Mouse (Mus musculus) midbrain, embryonic 14.5 days (tissue): ENCODE results near the gene Cdhr2. TPM values are rescaled to one million over a fixed set of nuclear protein-coding genes. Genes with fewer than 3 reads are reported as not detected.

Source experiments
- ATAC-seq: fragments of 200-750 bp; cut with Nextera tagmentation; 2 replicates; pipeline ENCODE4 v1.8.0; 2017; ENCODE audit warnings: moderate number of reproducible peaks, moderate library complexity; ENCODE audit not compliant: low FRiP score, low TSS enrichment
- DNase-seq: peaks from one replicate; pipeline ENCODE4 v3.0.0-alpha.2; 2015
- H3K27ac ChIP-seq: fragments of 300-500 bp; sonication (generic); replicated peaks from 2 replicates; pipeline ENCODE4 v1.5.1; 2014; ENCODE audit warnings: mild to moderate bottlenecking, low read depth, low read length, moderate library complexity
- H3K27me3 ChIP-seq: fragments of 300-500 bp; sonication (generic); 2 replicates; pipeline ENCODE4 v1.6.1; 2014; ENCODE audit warnings: low read length, control low read depth, mixed read lengths; ENCODE audit not compliant: control insufficient read depth, insufficient read depth
- H3K36me3 ChIP-seq: fragments of 300-500 bp; sonication (generic); 2 replicates; pipeline ENCODE4 v1.6.1; 2014; ENCODE audit warnings: low read length, control low read depth; ENCODE audit not compliant: control insufficient read depth, insufficient read depth
- H3K4me1 ChIP-seq: fragments of 300-500 bp; sonication (generic); 2 replicates; pipeline ENCODE4 v1.6.1; 2014; ENCODE audit warnings: mild to moderate bottlenecking, antibody characterized with exemption, low read length, control low read depth; ENCODE audit not compliant: control insufficient read depth, insufficient read depth
- H3K4me2 ChIP-seq: fragments of 300-500 bp; sonication (generic); 2 replicates; pipeline ENCODE4 v1.6.1; 2014; ENCODE audit warnings: mild to moderate bottlenecking, low read length, moderate library complexity
- H3K4me3 ChIP-seq: fragments of 300-500 bp; sonication (generic); replicated peaks from 2 replicates; pipeline ENCODE4 v1.5.1; 2014; ENCODE audit warnings: low read depth, low read length
- H3K9ac ChIP-seq: fragments of 300-500 bp; sonication (generic); replicated peaks from 2 replicates; pipeline ENCODE4 v1.6.1; 2014; ENCODE audit warnings: mild to moderate bottlenecking, low read length, moderate library complexity
- H3K9me3 ChIP-seq: fragments of 300-500 bp; sonication (generic); 2 replicates; pipeline ENCODE4 v1.6.1; 2016; ENCODE audit warnings: low read length, control low read depth, mixed read lengths; ENCODE audit not compliant: control insufficient read depth
- WGBS: fragments of 180-500 bp; shearing (Covaris S2); extraction: QIAGEN DNeasy Blood & Tissue Kit; methylation state at CpG from one replicate; pipeline ENCODE4 v1.1.7; 2014; 5-methylcytosine and 5-hydroxymethylcytosine counted together
- polyA plus RNA-seq: library from polyadenylated mRNA; unstranded; fragments of >200 nt; fragmentation: Nextera tagmentation; extraction: Ambion mirVana; gene quantifications from 2 replicates; pipeline ENCODE4 v1.2.1, GENCODE M21; 2014

Cdhr2 gene
- polyA plus RNA-seq, 1 experiment from 2014 or later, result 0.22 TPM

- Histone ChIP-seq H3K4me1 (peaks cover 47% of the 10 kb centered on the region), H3K4me3 (no peak overlapping the region), H3K36me3 (no peaks in the 10 kb centered on the region), H3K27ac (no peak overlapping the region), H3K4me2 (no peak overlapping the region; the same call in 1 of the 2 replicates), H3K27me3 (0 out of 2 replicates have a peak, but pooled peaks cover 8% of the 10 kb centered on the region), H3K9me3 (no peaks in the 10 kb centered on the region), H3K9ac (no peak overlapping the region)
- DNase-seq (peak; percentile 46), ATAC-seq (no peak)
- WGBS, result 7% methylated on average over 8 of the region's 8 CpGs
Observed at GRCm38 (mm10) chr13:54750699-54751098, 49.4 kb downstream of the Cdhr2 start.

GRCm38 (mm10) chr13:54752656-54753055 is 51.4 kb downstream of the Cdhr2 start:
- no peak for DNase-seq
- WGBS, result 64% methylated on average over 10 of the region's 10 CpGs
- no peak overlapping the region for H3K27ac ChIP-seq
- H3K4me2 ChIP-seq, result no peak overlapping the region
- H3K4me1 ChIP-seq, result peaks cover 37% of the 10 kb centered on the region
- no peaks in the 10 kb centered on the region for H3K36me3 ChIP-seq
- H3K9ac ChIP-seq, result no peak overlapping the region
- 0 out of 2 replicates have a peak, but pooled peaks cover 8% of the 10 kb centered on the region for H3K27me3 ChIP-seq
- H3K4me3 ChIP-seq, result no peak overlapping the region
- H3K9me3 ChIP-seq, result no peaks in the 10 kb centered on the region
- ATAC-seq, result no peak

GRCm38 (mm10) chr13:54753733-54754132 is 52.5 kb downstream of the Cdhr2 start:
- no peak overlapping the region for H3K4me2 ChIP-seq
- H3K4me1 ChIP-seq, result peaks cover 33% of the 10 kb centered on the region
- no peak overlapping the region for H3K27ac ChIP-seq
- H3K36me3 ChIP-seq, result no peaks in the 10 kb centered on the region
- no peak overlapping the region for H3K4me3 ChIP-seq
- 0 out of 2 replicates have a peak, but pooled peaks cover 8% of the 10 kb centered on the region for H3K27me3 ChIP-seq
- no peaks in the 10 kb centered on the region for H3K9me3 ChIP-seq
- no peak for ATAC-seq
- DNase-seq, result no peak
- no peak overlapping the region for H3K9ac ChIP-seq
- 67% methylated on average over 6 of the region's 6 CpGs for WGBS

- Histone ChIP-seq H3K27me3 (0 out of 2 replicates have a peak, but pooled peaks cover 8% of the 10 kb centered on the region), H3K27ac (no peak overlapping the region), H3K9me3 (no peaks in the 10 kb centered on the region), H3K9ac (no peak overlapping the region), H3K4me1 (peaks cover 40% of the 10 kb centered on the region), H3K36me3 (no peaks in the 10 kb centered on the region), H3K4me2 (no peak overlapping the region), H3K4me3 (no peak overlapping the region)
- 41% methylated on average over 12 of the region's 12 CpGs for WGBS
- ATAC-seq (no peak), DNase-seq (no peak)
Observed at GRCm38 (mm10) chr13:54754169-54755080, 53.2 kb downstream of the Cdhr2 start.

GRCm38 (mm10) chr13:54755201-54755830 is 54.1 kb downstream of the Cdhr2 start:
- H3K36me3 ChIP-seq, result no peaks in the 10 kb centered on the region
- peaks cover 41% of the 10 kb centered on the region for H3K4me1 ChIP-seq
- H3K27ac ChIP-seq, result peak overlapping the region; percentile 61
- ATAC-seq (no peak), DNase-seq (peak; percentile 32)
- H3K27me3 ChIP-seq, result 0 out of 2 replicates have a peak, but pooled peaks cover 10% of the 10 kb centered on the region
- peak overlapping the region; percentile 24 for H3K9ac ChIP-seq
- peak overlapping the region; percentile 18; the same call in 1 of the 2 replicates for H3K4me2 ChIP-seq
- 15% methylated on average over 9 of the region's 9 CpGs for WGBS
- no peak overlapping the region for H3K4me3 ChIP-seq
- H3K9me3 ChIP-seq, result no peaks in the 10 kb centered on the region

- no peak overlapping the region for H3K9ac ChIP-seq
- H3K27ac ChIP-seq, result no peak overlapping the region
- H3K27me3 ChIP-seq, result 0 out of 2 replicates have a peak, but pooled peaks cover 11% of the 10 kb centered on the region
- ATAC-seq (no peak), DNase-seq (no peak)
- no peaks in the 10 kb centered on the region for H3K9me3 ChIP-seq
- no peak overlapping the region for H3K4me3 ChIP-seq
- H3K36me3 ChIP-seq, result no peaks in the 10 kb centered on the region
- no peak overlapping the region for H3K4me2 ChIP-seq
- H3K4me1 ChIP-seq, result peaks cover 41% of the 10 kb centered on the region
- 91% methylated on average over 8 of the region's 8 CpGs for WGBS
Observed at GRCm38 (mm10) chr13:54756156-54756712, 55.0 kb downstream of the Cdhr2 start.

- ATAC-seq (no peak), DNase-seq (peak; percentile 39)
- Histone ChIP-seq H3K4me3 (peak overlapping the region; percentile 43), H3K9me3 (no peaks in the 10 kb centered on the region), H3K4me1 (peaks cover 41% of the 10 kb centered on the region), H3K36me3 (no peaks in the 10 kb centered on the region), H3K9ac (peak overlapping the region; percentile 54), H3K27ac (peak overlapping the region; percentile 94), H3K4me2 (peak overlapping the region; percentile 96), H3K27me3 (0 out of 2 replicates have a peak, but pooled peaks cover 5% of the 10 kb centered on the region)
- WGBS, result 32% methylated on average over 10 of the region's 10 CpGs
Observed at GRCm38 (mm10) chr13:54757093-54757830, 56.0 kb downstream of the Cdhr2 start.
